Comparison of ENCODE assay signal across 13 mouse cellular contexts in genomic region chr9:118939831-118940230, GRCm38 (mm10). TPM values are rescaled to one million over a fixed set of nuclear protein-coding genes. Genes with fewer than 3 reads are reported as not detected.
DNase-seq lines count a peak whose midpoint lies in the region; ATAC-seq lines count a peak whose summit lies in the region.
"Had no signal": no experiment of that assay in that cellular context is flagged by ENCODE, and none has a peak within 500 bp of the region (broad histone marks: within the 10 kb centered on the region; RNA-seq: fewer than 3 reads in every experiment).

No protein-coding gene starts in this region.

- no peak overlapping the region for H3K4me2 ChIP-seq in embryonic facial prominence, embryonic 13.5 days
- no peak overlapping the region for H3K4me2 ChIP-seq in liver, embryonic 12.5 days
- H3K4me2 ChIP-seq in kidney, embryonic 15.5 days, result peak overlapping the region; percentile 18; the same call in 1 of the 2 replicates
- peak overlapping the region; percentile 18; the same call in 1 of the 2 replicates for H3K4me2 ChIP-seq in liver, embryonic 15.5 days
- H3K4me2 ChIP-seq: forebrain, embryonic 15.5 days had no signal

- H3K9me3 ChIP-seq in embryonic facial prominence, embryonic 13.5 days, result no peaks in the 10 kb centered on the region
- no peaks in the 10 kb centered on the region for H3K9me3 ChIP-seq in embryonic facial prominence, embryonic 10.5 days
- no peaks in the 10 kb centered on the region for H3K9me3 ChIP-seq in liver, embryonic 12.5 days (replicated peaks)
- H3K9me3 ChIP-seq in kidney, embryonic 15.5 days (replicated peaks), result no peaks in the 10 kb centered on the region
- no peaks in the 10 kb centered on the region for H3K9me3 ChIP-seq in liver, embryonic 15.5 days (replicated peaks)
- H3K9me3 ChIP-seq: forebrain, embryonic 15.5 days had no signal

- WGBS in embryonic facial prominence, embryonic 13.5 days, result 72% methylated on average over 12 of the region's 12 CpGs
- 81% methylated on average over 12 of the region's 12 CpGs for WGBS in embryonic facial prominence, embryonic 10.5 days
- WGBS in liver, embryonic 12.5 days (ENCODE audit: insufficient replicate concordance), result 82% methylated on average over 12 of the region's 12 CpGs
- 53% methylated on average over 12 of the region's 12 CpGs for WGBS in kidney, embryonic 15.5 days
- WGBS in liver, embryonic 15.5 days (ENCODE audit: insufficient replicate concordance), result 73% methylated on average over 12 of the region's 12 CpGs

- no peak for ATAC-seq in embryonic facial prominence, embryonic 13.5 days (ENCODE audit: insufficient number of reproducible peaks, insufficient read depth, low FRiP score, low TSS enrichment, low read depth)
- ATAC-seq in liver, embryonic 12.5 days, result 0 out of 2 replicates have a peak, but pooled peaks have one; percentile 9
- ATAC-seq in kidney, embryonic 15.5 days (replicated peaks; ENCODE audit: low FRiP score), result 0 out of 2 replicates have a peak, but pooled peaks have one; percentile 13
- ATAC-seq in liver, embryonic 15.5 days (ENCODE audit: insufficient read depth), result no peak
- ATAC-seq: forebrain, embryonic 15.5 days had no signal

- peaks cover 49% of the 10 kb centered on the region for H3K4me1 ChIP-seq in embryonic facial prominence, embryonic 13.5 days
- H3K4me1 ChIP-seq in embryonic facial prominence, embryonic 10.5 days, result peaks cover 45% of the 10 kb centered on the region
- H3K4me1 ChIP-seq in liver, embryonic 12.5 days, result peaks cover 38% of the 10 kb centered on the region
- peaks cover 67% of the 10 kb centered on the region for H3K4me1 ChIP-seq in kidney, embryonic 15.5 days
- H3K4me1 ChIP-seq in liver, embryonic 15.5 days (replicated peaks), result peaks cover 36% of the 10 kb centered on the region

- no peak overlapping the region for H3K4me3 ChIP-seq in embryonic facial prominence, embryonic 13.5 days
- no peak overlapping the region for H3K4me3 ChIP-seq in embryonic facial prominence, embryonic 10.5 days
- no peak overlapping the region for H3K4me3 ChIP-seq in liver, embryonic 12.5 days
- no peak overlapping the region for H3K4me3 ChIP-seq in kidney, embryonic 15.5 days (replicated peaks)
- no peak overlapping the region for H3K4me3 ChIP-seq in liver, embryonic 15.5 days (replicated peaks)
- H3K4me3 ChIP-seq: forebrain, embryonic 15.5 days had no signal

- H3K27me3 ChIP-seq in embryonic facial prominence, embryonic 13.5 days, result no peaks in the 10 kb centered on the region
- no peaks in the 10 kb centered on the region for H3K27me3 ChIP-seq in embryonic facial prominence, embryonic 10.5 days (replicated peaks; ENCODE audit: low read depth, poor library complexity, severe bottlenecking)
- no peaks in the 10 kb centered on the region for H3K27me3 ChIP-seq in liver, embryonic 12.5 days (replicated peaks)
- no peaks in the 10 kb centered on the region for H3K27me3 ChIP-seq in kidney, embryonic 15.5 days
- H3K27me3 ChIP-seq in liver, embryonic 15.5 days, result no peaks in the 10 kb centered on the region
- H3K27me3 ChIP-seq: forebrain, embryonic 15.5 days had no signal

- no peak for DNase-seq in embryonic facial prominence, embryonic 10.5 days (ENCODE audit: low spot score)
- DNase-seq in liver, result no peak
- no peak for DNase-seq in B cell, adult 2 months
- DNase-seq in right cerebral cortex, postnatal 4 days, result no peak
- DNase-seq: cerebellum, postnatal 10 days; gastrocnemius, postnatal 25 days; heart, postnatal 10 days; right cerebral cortex, postnatal 25 days had no signal

- H3K36me3 ChIP-seq in embryonic facial prominence, embryonic 13.5 days, result 0 out of 2 replicates have a peak, but pooled peaks cover 2% of the 10 kb centered on the region
- 0 out of 2 replicates have a peak, but pooled peaks cover 4% of the 10 kb centered on the region for H3K36me3 ChIP-seq in embryonic facial prominence, embryonic 10.5 days (replicated peaks)
- no peaks in the 10 kb centered on the region for H3K36me3 ChIP-seq in liver, embryonic 12.5 days
- H3K36me3 ChIP-seq in kidney, embryonic 15.5 days, result peaks cover 10% of the 10 kb centered on the region; the same call in 1 of the 2 replicates
- H3K36me3 ChIP-seq in liver, embryonic 15.5 days (replicated peaks), result no peaks in the 10 kb centered on the region
- H3K36me3 ChIP-seq: forebrain, embryonic 15.5 days had no signal

- no peak overlapping the region for H3K9ac ChIP-seq in embryonic facial prominence, embryonic 13.5 days
- H3K9ac ChIP-seq in liver, embryonic 12.5 days, result no peak overlapping the region
- H3K9ac ChIP-seq in kidney, embryonic 15.5 days, result no peak overlapping the region
- H3K9ac ChIP-seq in liver, embryonic 15.5 days, result no peak overlapping the region
- H3K9ac ChIP-seq: forebrain, embryonic 15.5 days had no signal

- peak overlapping the region; percentile 73 for H3K27ac ChIP-seq in embryonic facial prominence, embryonic 13.5 days
- no peak overlapping the region for H3K27ac ChIP-seq in embryonic facial prominence, embryonic 10.5 days (replicated peaks)
- no peak overlapping the region for H3K27ac ChIP-seq in liver, embryonic 12.5 days
- H3K27ac ChIP-seq in kidney, embryonic 15.5 days, result peak overlapping the region; percentile 80
- H3K27ac ChIP-seq in liver, embryonic 15.5 days (replicated peaks), result peak overlapping the region; percentile 38; the same call in 1 of the 2 replicates
- H3K27ac ChIP-seq: forebrain, embryonic 15.5 days had no signal

RNA-seq across cellular contexts. Expression of gene Ctdspl, which starts 13.6 kb away (rescaled TPM):
- 20.6 and 21.3 TPM in 2 replicates for polyA plus RNA-seq in embryonic facial prominence, embryonic 13.5 days (2015; fragmentation: Nextera tagmentation; extraction: Ambion mirVana)
- 10.1 and 11.0 TPM in 2 replicates for polyA plus RNA-seq in embryonic facial prominence, embryonic 10.5 days (2016; fragmentation: Nextera tagmentation; extraction: Ambion mirVana)
- polyA plus RNA-seq in liver, embryonic 12.5 days (2016; fragmentation: Nextera tagmentation; extraction: Ambion mirVana), result 3.9 and 4.4 TPM in 2 replicates
- 24.9 and 26.2 TPM in 2 replicates for polyA plus RNA-seq in kidney, embryonic 15.5 days (2015; fragmentation: Nextera tagmentation; extraction: Ambion mirVana)
- polyA plus RNA-seq in liver, embryonic 15.5 days (2015; fragmentation: Nextera tagmentation; extraction: Ambion mirVana), result 2.5 and 2.9 TPM in 2 replicates

Comparison
In these comparisons a context has a peak if more than half of its experiments do, and no peak if none do; other contexts are left out.
1. ATAC-seq: peak in liver, embryonic 12.5 days (single experiment) and kidney, embryonic 15.5 days (single experiment); none in embryonic facial prominence, embryonic 13.5 days (single experiment) and liver, embryonic 15.5 days (single experiment).
2. H3K27ac ChIP-seq: peak in embryonic facial prominence, embryonic 13.5 days (single experiment), kidney, embryonic 15.5 days (single experiment) and liver, embryonic 15.5 days (single experiment); none in embryonic facial prominence, embryonic 10.5 days (single experiment) and liver, embryonic 12.5 days (single experiment).
3. H3K4me2 ChIP-seq: peak in kidney, embryonic 15.5 days (single experiment) and liver, embryonic 15.5 days (single experiment); none in embryonic facial prominence, embryonic 13.5 days (single experiment) and liver, embryonic 12.5 days (single experiment).